Mouse (Mus musculus) CH12.LX (cell line): Measurements from ENCODE around the gene Fam49a. TPM values are rescaled to one million over a fixed set of nuclear protein-coding genes. Genes with fewer than 3 reads are reported as not detected.

Source experiments
- DNase-seq: peaks from one replicate; pipeline ENCODE4 v3.0.0-alpha.2; 2013; ENCODE audit errors: extremely low read depth
- H3K27ac ChIP-seq: 2 replicates; pipeline ENCODE4 v1.5.1; 2012; ENCODE audit warnings: low read depth, mild to moderate bottlenecking, control low read depth, moderate library complexity; ENCODE audit not compliant: insufficient read depth
- H3K27me3 ChIP-seq: replicated peaks from 2 replicates; pipeline ENCODE3; 2012; ENCODE audit warnings: inconsistent platforms
- H3K36me3 ChIP-seq, 2 experiments: replicated peaks in 1 of 2; 2 replicates each; pipeline versions ENCODE3 to v1.6.1; 2012; ENCODE audit warnings: inconsistent platforms in 1 of 2, low read length in 1 of 2, mild to moderate bottlenecking in 1 of 2, mixed read lengths in 1 of 2, moderate library complexity in 1 of 2; ENCODE audit not compliant: control insufficient read depth in 1 of 2, insufficient read depth in 1 of 2
- H3K4me1 ChIP-seq, 2 experiments: 2 replicates each; pipeline ENCODE4 v1.6.1; 2012; ENCODE audit warnings: inconsistent platforms in 1 of 2, moderate library complexity in 1 of 2; ENCODE audit not compliant: insufficient read depth in 2 of 2, control insufficient read depth in 1 of 2
- H3K4me2 ChIP-seq: 2 replicates; pipeline ENCODE4 v1.6.1; 2012; ENCODE audit warnings: low read depth, mild to moderate bottlenecking, control low read depth; ENCODE audit not compliant: poor library complexity, insufficient read depth, severe bottlenecking
- H3K4me3 ChIP-seq, 3 experiments: fragments of 150-350 bp in 1 of 3; sonication (generic) in 1 of 3; replicated peaks in 1 of 3; 2 replicates each; pipeline versions ENCODE3 to v1.5.1; 2011 to 2012; ENCODE audit warnings: low read depth in 2 of 3, low read length in 2 of 3, mild to moderate bottlenecking in 2 of 3, moderate library complexity in 2 of 3, control low read depth in 1 of 3, improper control_type of control experiment in 1 of 3, inconsistent platforms in 1 of 3, mixed read lengths in 1 of 3; ENCODE audit not compliant: poor library complexity in 1 of 3
- H3K79me2 ChIP-seq: replicated peaks from 2 replicates; pipeline ENCODE4 v1.6.1; 2012; ENCODE audit warnings: mild to moderate bottlenecking, moderate library complexity; ENCODE audit not compliant: control insufficient read depth, poor library complexity, insufficient read depth, severe bottlenecking; ENCODE audit errors: extremely low read depth
- H3K9ac ChIP-seq: 2 replicates; pipeline ENCODE4 v1.6.1; 2012; ENCODE audit warnings: low read depth, mild to moderate bottlenecking, control low read depth, moderate library complexity; ENCODE audit not compliant: insufficient read depth
- H3K9me3 ChIP-seq: replicated peaks from 2 replicates; pipeline ENCODE3; 2012; ENCODE audit warnings: low read length, inconsistent platforms, mixed read lengths
- BHLHE40 ChIP-seq: IDR thresholded peaks from 2 replicates; pipeline ENCODE4 v1.6.1; 2011; ENCODE audit warnings: mild to moderate bottlenecking, low read depth, low read length, improper control_type of control experiment
- CHD1 ChIP-seq: IDR thresholded peaks from 2 replicates; pipeline ENCODE4 v1.6.1; 2012; ENCODE audit warnings: low read depth, low read length, improper control_type of control experiment, inconsistent platforms
- CHD2 ChIP-seq: IDR thresholded peaks from 2 replicates; pipeline ENCODE4 v1.6.1; 2011; ENCODE audit warnings: low read length, improper control_type of control experiment
- CTCF ChIP-seq, 2 experiments: IDR thresholded peaks in 1 of 2; conservative IDR thresholded peaks in 1 of 2; 2 replicates each; pipeline ENCODE4 v1.5.1; 2011 to 2012; ENCODE audit warnings: low read depth in 2 of 2, low read length in 2 of 2, improper control_type of control experiment in 1 of 2, inconsistent platforms in 1 of 2, mild to moderate bottlenecking in 1 of 2, moderate library complexity in 1 of 2
- E2F4 ChIP-seq: IDR thresholded peaks from 2 replicates; pipeline ENCODE4 v1.6.1; 2011; ENCODE audit warnings: low read depth, low read length, improper control_type of control experiment; ENCODE audit not compliant: insufficient replicate concordance
- ELF1 ChIP-seq: IDR thresholded peaks from 2 replicates; pipeline ENCODE4 v1.6.1; 2014; ENCODE audit warnings: low read depth, mild to moderate bottlenecking, inconsistent platforms, low read length, improper control_type of control experiment
- EP300 ChIP-seq: IDR thresholded peaks from 2 replicates; pipeline ENCODE4 v1.6.1; 2011; ENCODE audit warnings: low read length, improper control_type of control experiment
- ETS1 ChIP-seq: conservative IDR thresholded peaks from 2 replicates; pipeline ENCODE4 v1.6.1; 2012; ENCODE audit warnings: low read depth, mild to moderate bottlenecking, inconsistent platforms, low read length, improper control_type of control experiment, moderate library complexity
- GABPA ChIP-seq: IDR thresholded peaks from 2 replicates; pipeline ENCODE4 v1.6.1; 2012; ENCODE audit warnings: low read depth, low read length, improper control_type of control experiment, inconsistent platforms; ENCODE audit not compliant: insufficient replicate concordance
- IRF4 ChIP-seq: IDR thresholded peaks from 2 replicates; pipeline ENCODE4 v1.6.1; 2014; ENCODE audit warnings: low read depth, mild to moderate bottlenecking, inconsistent platforms, low read length, improper control_type of control experiment
- JUN ChIP-seq: IDR thresholded peaks from 2 replicates; pipeline ENCODE4 v1.6.1; 2011; ENCODE audit warnings: low read depth, mild to moderate bottlenecking, low read length, improper control_type of control experiment, moderate library complexity; ENCODE audit not compliant: insufficient read depth
- JUND ChIP-seq: conservative IDR thresholded peaks from 2 replicates; pipeline ENCODE4 v1.6.1; 2011; ENCODE audit warnings: low read depth, low read length, improper control_type of control experiment
- KAT2A ChIP-seq: IDR thresholded peaks from 2 replicates; pipeline ENCODE4 v1.6.1; 2012; ENCODE audit warnings: low read length, improper control_type of control experiment, inconsistent platforms; ENCODE audit not compliant: insufficient replicate concordance
- MAFK ChIP-seq: IDR thresholded peaks from 2 replicates; pipeline ENCODE4 v1.6.1; 2011; ENCODE audit warnings: low read length, improper control_type of control experiment; ENCODE audit not compliant: insufficient replicate concordance
- MAX ChIP-seq: IDR thresholded peaks from 2 replicates; pipeline ENCODE4 v1.6.1; 2011; ENCODE audit warnings: low read length, improper control_type of control experiment
- MAZ ChIP-seq: IDR thresholded peaks from 2 replicates; pipeline ENCODE4 v1.6.1; 2012; ENCODE audit warnings: low read depth, mild to moderate bottlenecking, inconsistent platforms, low read length, improper control_type of control experiment, moderate library complexity
- MEF2A ChIP-seq: IDR thresholded peaks from 2 replicates; pipeline ENCODE4 v1.6.1; 2014; ENCODE audit warnings: low read depth, mild to moderate bottlenecking, inconsistent platforms, low read length, improper control_type of control experiment, borderline replicate concordance
- MXI1 ChIP-seq: IDR thresholded peaks from 2 replicates; pipeline ENCODE4 v1.6.1; 2011; ENCODE audit warnings: mild to moderate bottlenecking, low read depth, low read length, improper control_type of control experiment
- MYC ChIP-seq: IDR thresholded peaks from 2 replicates; pipeline ENCODE4 v1.6.1; 2011; ENCODE audit warnings: low read depth, mild to moderate bottlenecking, improper control_type of control experiment, low read length
- NELFE ChIP-seq: IDR thresholded peaks from 2 replicates; pipeline ENCODE4 v1.6.1; 2011; ENCODE audit warnings: low read depth, low read length, improper control_type of control experiment
- NRF1 ChIP-seq: IDR thresholded peaks from 2 replicates; pipeline ENCODE4 v1.6.1; 2014; ENCODE audit warnings: low read depth, mild to moderate bottlenecking, inconsistent platforms, low read length, improper control_type of control experiment, moderate library complexity
- PAX5 ChIP-seq: IDR thresholded peaks from 2 replicates; pipeline ENCODE4 v1.6.1; 2012; ENCODE audit warnings: low read length, inconsistent platforms, mixed read lengths
- POLR2A ChIP-seq: IDR thresholded peaks from 2 replicates; pipeline ENCODE4 v1.6.1; 2011; ENCODE audit warnings: low read depth, mild to moderate bottlenecking, improper control_type of control experiment, low read length
- POLR2AphosphoS2 ChIP-seq: IDR thresholded peaks from 2 replicates; pipeline ENCODE4 v1.6.1; 2011; ENCODE audit warnings: low read depth, low read length, improper control_type of control experiment
- RAD21 ChIP-seq: IDR thresholded peaks from 2 replicates; pipeline ENCODE4 v1.6.1; 2011; ENCODE audit warnings: low read depth, mild to moderate bottlenecking, low read length, improper control_type of control experiment, moderate library complexity
- RCOR1 ChIP-seq: conservative IDR thresholded peaks from 2 replicates; pipeline ENCODE4 v1.6.1; 2012; ENCODE audit warnings: low read depth, mild to moderate bottlenecking, inconsistent platforms, low read length, improper control_type of control experiment
- SIN3A ChIP-seq: IDR thresholded peaks from 2 replicates; pipeline ENCODE4 v1.6.1; 2012; ENCODE audit warnings: low read length, improper control_type of control experiment, inconsistent platforms
- SMC3 ChIP-seq: IDR thresholded peaks from 2 replicates; pipeline ENCODE4 v1.6.1; 2011; ENCODE audit warnings: low read depth, low read length, improper control_type of control experiment
- TCF12 ChIP-seq: IDR thresholded peaks from 2 replicates; pipeline ENCODE4 v1.6.1; 2014; ENCODE audit warnings: low read depth, mild to moderate bottlenecking, inconsistent platforms, low read length, improper control_type of control experiment
- UBTF ChIP-seq: IDR thresholded peaks from 2 replicates; pipeline ENCODE4 v1.6.1; 2012; ENCODE audit warnings: low read depth, mild to moderate bottlenecking, inconsistent platforms, low read length, improper control_type of control experiment, moderate library complexity
- USF1 ChIP-seq: IDR thresholded peaks from 2 replicates; pipeline ENCODE4 v1.6.1; 2014; ENCODE audit warnings: low read depth, mild to moderate bottlenecking, inconsistent platforms, low read length, improper control_type of control experiment
- USF2 ChIP-seq: conservative IDR thresholded peaks from 2 replicates; pipeline ENCODE4 v1.6.1; 2011; ENCODE audit warnings: low read depth, low read length, improper control_type of control experiment
- ZC3H11A ChIP-seq: IDR thresholded peaks from 2 replicates; pipeline ENCODE4 v1.6.1; 2012; ENCODE audit warnings: low read depth, mild to moderate bottlenecking, inconsistent platforms, low read length, improper control_type of control experiment
- ZKSCAN1 ChIP-seq: IDR thresholded peaks from 2 replicates; pipeline ENCODE4 v1.6.1; 2012; ENCODE audit warnings: low read depth, inconsistent platforms, low read length, improper control_type of control experiment, borderline replicate concordance
- ZMIZ1 ChIP-seq: IDR thresholded peaks from 2 replicates; pipeline ENCODE4 v1.6.1; 2012; ENCODE audit warnings: low read depth, mild to moderate bottlenecking, inconsistent platforms, low read length, improper control_type of control experiment
- ZNF384 ChIP-seq: IDR thresholded peaks from 2 replicates; pipeline ENCODE4 v1.6.1; 2012; ENCODE audit warnings: low read depth, low read length, improper control_type of control experiment, inconsistent platforms
- dilution Hi-C: fragments of 300-500 bp; cut with MboI; formaldehyde crosslinking; loops from 2 replicates; pipeline ENCODE4 v1.14.3; 2020; ENCODE audit warnings: low sequenced_read_pairs; ENCODE audit not compliant: extremely low pct_unique_long_range_greater_than_20kb, extremely low pct_ligation_motif_present
- in situ Hi-C: fragments of 300-500 bp; cut with MboI; formaldehyde crosslinking; loops from 3 replicates; pipeline ENCODE4 v1.14.3; 2019; ENCODE audit warnings: low sequenced_read_pairs, low pct_ligation_motif_present, low pct_unique_long_range_greater_than_20kb, mixed read lengths
- polyA plus RNA-seq: library from polyadenylated mRNA; unstranded; fragments of >175 nt; gene quantifications from 2 replicates; pipeline ENCODE4 v1.2.1, GENCODE M21; 2012; ENCODE audit warnings: low read depth; ENCODE audit not compliant: insufficient read length
- total RNA-seq, 2 experiments: library from RNA; depleted of rRNA; stranded (reverse); fragments of 300-350 nt in 1 of 2; fragments of >200 nt in 1 of 2; gene quantifications; 2 replicates each; pipeline ENCODE4 v1.2.3; 2012 to 2014

Gene Fam49a
- total and polyA plus RNA-seq, 3 experiments: 11.4 to 21.3 (median 17.9) TPM

DNA sequence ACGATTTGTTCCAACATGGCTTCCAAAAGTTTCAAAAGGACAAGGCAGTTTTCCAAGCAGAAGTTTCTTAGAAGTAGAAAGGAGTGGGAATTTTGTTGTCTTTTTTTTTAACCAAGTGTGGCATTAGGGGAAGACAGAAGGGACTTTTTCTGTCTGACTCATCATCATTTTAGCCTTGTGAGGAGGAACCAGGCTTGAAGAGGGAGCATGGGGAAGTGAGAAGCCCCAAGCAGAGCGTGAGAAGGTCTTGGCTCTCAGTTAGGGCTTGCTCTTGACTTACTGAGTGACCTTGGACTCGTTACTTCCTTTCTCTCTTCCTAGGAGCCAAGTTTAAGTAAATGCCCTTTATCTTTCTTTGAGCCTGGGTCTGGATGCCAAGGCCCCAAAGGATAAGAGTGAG lies 8.6 kb downstream of the Fam49a start (continued):
- peak; percentile 48; the same call in 1 of the 2 replicates for TF ChIP-seq ELF1
- 0 out of 2 replicates have a peak, but pooled peaks have one; percentile 23 for TF ChIP-seq SIN3A
- peak; percentile 90 for TF ChIP-seq IRF4
- TF ChIP-seq MAX: peak; percentile 52; the same call in 1 of the 2 replicates
- peak; percentile 93 for TF ChIP-seq EP300
- no peak for TF ChIP-seq POLR2A
- TF ChIP-seq RAD21: no peak
- TF ChIP-seq, all 38 proteins: peak for 17

DNA sequence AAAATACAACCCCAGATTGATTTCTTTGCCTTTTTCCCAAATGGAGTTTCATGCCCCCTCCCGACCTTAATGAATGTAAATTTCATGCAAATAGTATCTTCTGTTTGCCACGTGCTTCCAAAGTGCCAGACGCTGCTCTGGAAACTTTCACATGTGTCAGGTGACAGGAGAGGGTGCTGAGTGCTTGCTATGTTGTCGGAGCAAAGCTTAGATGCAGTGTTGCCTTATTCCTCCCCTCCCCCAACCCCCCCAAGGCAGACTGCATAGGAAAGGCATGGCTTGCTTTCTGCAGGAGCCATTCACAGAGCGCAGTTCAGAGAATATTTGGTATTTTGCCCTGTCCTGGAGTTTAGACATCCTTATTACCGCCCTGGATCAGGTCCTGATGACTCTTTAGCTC lies 12.2 kb downstream of the Fam49a start:
- dilution Hi-C loops: no loop called here
- H3K4me2 ChIP-seq: peak overlapping the region; percentile 41
- no peaks in the 10 kb centered on the region for H3K9me3 ChIP-seq
- peaks cover 0 to 12% of the 10 kb centered on the region in 2 experiments for H3K36me3 ChIP-seq
- no peaks in the 10 kb centered on the region for H3K27me3 ChIP-seq
- peak overlapping the region; percentile 56 for H3K27ac ChIP-seq
- in situ Hi-C loops: loop anchor here (5.0 kb wide), 1 partner anchor 33 kb away; no protein-coding TSS in a partner anchor
- 0 out of 2 replicates have a peak overlapping the region, but pooled peaks have one; percentile 27 for H3K9ac ChIP-seq
- H3K4me1 ChIP-seq: peaks cover 44 to 98% of the 10 kb centered on the region in 2 experiments
- no peaks in the 10 kb centered on the region for H3K79me2 ChIP-seq
- peak; percentile 77 for DNase-seq
- H3K4me3 ChIP-seq: no peak overlapping the region
- peak; percentile 98 for TF ChIP-seq BHLHE40
- TF ChIP-seq IRF4: no peak
- peak; percentile 90 for TF ChIP-seq MAX
- no peak for TF ChIP-seq NELFE
- no peak for TF ChIP-seq SMC3
- no peak for TF ChIP-seq CTCF (conservative IDR thresholded peaks at IDR 0.05 in 1 of 2, IDR thresholded peaks at IDR 0.05 in 1 of 2; ENCODE audit: low read depth in 2 of 2, low read length in 2 of 2)
- TF ChIP-seq MYC: peak; percentile 37; the same call in 1 of the 2 replicates
- TF ChIP-seq MEF2A: no peak
- TF ChIP-seq ELF1: no peak
- no peak for TF ChIP-seq JUND
- peak; percentile 36; the same call in 1 of the 2 replicates for TF ChIP-seq MXI1
- TF ChIP-seq ETS1: peak; percentile 80; the same call in 1 of the 2 replicates
- TF ChIP-seq CHD2: peak; percentile 65
- TF ChIP-seq E2F4: no peak
- no peak for TF ChIP-seq MAZ
- TF ChIP-seq USF1: peak; percentile 45
- TF ChIP-seq POLR2AphosphoS2: no peak
- TF ChIP-seq RCOR1: no peak
- TF ChIP-seq TCF12: peak; percentile 46; the same call in 1 of the 2 replicates
- TF ChIP-seq NRF1: no peak
- no peak for TF ChIP-seq PAX5
- no peak for TF ChIP-seq KAT2A
- TF ChIP-seq CHD1: no peak
- TF ChIP-seq MAFK: no peak
- no peak for TF ChIP-seq ZMIZ1
- TF ChIP-seq RAD21: no peak
- TF ChIP-seq USF2: peak; percentile 26; the same call in 1 of the 2 replicates
- no peak for TF ChIP-seq ZKSCAN1
- no peak; the same call in 1 of the 2 replicates for TF ChIP-seq SIN3A
- TF ChIP-seq EP300: no peak; the same call in 1 of the 2 replicates
- no peak for TF ChIP-seq UBTF
- TF ChIP-seq ZC3H11A: no peak
- TF ChIP-seq POLR2A: no peak
- no peak for TF ChIP-seq JUN
- TF ChIP-seq GABPA: no peak
- TF ChIP-seq ZNF384: no peak
